Mouse (Mus musculus) thymus, adult 18-20 months (tissue): ENCODE data around the gene Ddx11.

ENCODE experiments used
- DNase-seq, 2 experiments: peaks; one replicate each; pipeline ENCODE4 v3.0.0; 2022; ENCODE audit warnings: mixed read lengths in 2 of 2

The Ddx11 gene

GRCm38 (mm10) chr17:66123066-66123815, at the start of gene Ddx11:
Gene Ddx11 (plus strand): TSS chr17:66123520.
- peak; percentile 75 to 78 for DNase-seq

- no peak for DNase-seq
Observed at GRCm38 (mm10) chr17:66073971-66074370, 49.3 kb upstream of the Ddx11 start.

GRCm38 (mm10) chr17:66075827-66076173, 47.5 kb upstream of the Ddx11 start:
- no peak for DNase-seq

GRCm38 (mm10) chr17:66076174-66076927, 47.0 kb upstream of the Ddx11 start:
- DNase-seq, result peak; percentile 25 to 34

GRCm38 (mm10) chr17:66076934-66077333, 46.4 kb upstream of the Ddx11 start, which contains the start of gene Ankrd12:
Gene Ankrd12 (minus strand): TSS chr17:66077089.
- DNase-seq, result peak; percentile 92 to 94

GRCm38 (mm10) chr17:66077437-66077850, 45.9 kb upstream of the Ddx11 start:
- DNase-seq, result no peak

GRCm38 (mm10) chr17:66084486-66084885, 38.8 kb upstream of the Ddx11 start:
- no peak for DNase-seq

GRCm38 (mm10) chr17:66085038-66085437, 38.3 kb upstream of the Ddx11 start:
- no peak for DNase-seq

GRCm38 (mm10) chr17:66090251-66090650, 33.1 kb upstream of the Ddx11 start:
- no peak for DNase-seq

GRCm38 (mm10) chr17:66091392-66091791, 31.9 kb upstream of the Ddx11 start:
- DNase-seq, result no peak

- no peak for DNase-seq
Observed at GRCm38 (mm10) chr17:66092065-66092464, 31.3 kb upstream of the Ddx11 start.

GRCm38 (mm10) chr17:66092664-66093063, 30.7 kb upstream of the Ddx11 start:
- DNase-seq, result no peak

GRCm38 (mm10) chr17:66100566-66101379, 22.5 kb upstream of the Ddx11 start:
- no peak for DNase-seq

- DNase-seq, result peak; percentile 82 to 85
Observed at GRCm38 (mm10) chr17:66101380-66102330, 21.7 kb upstream of the Ddx11 start, which contains the start of gene Ndufv2. Gene Ndufv2 (minus strand): TSS chr17:66101559.

GRCm38 (mm10) chr17:66104076-66104475, 19.2 kb upstream of the Ddx11 start:
- no peak for DNase-seq

- DNase-seq, result peak in 1 of 2 experiments; percentile 39
Observed at GRCm38 (mm10) chr17:66106601-66107267, 16.6 kb upstream of the Ddx11 start.

GRCm38 (mm10) chr17:66107466-66107865, 15.9 kb upstream of the Ddx11 start:
- no peak for DNase-seq

- no peak for DNase-seq
Observed at GRCm38 (mm10) chr17:66108198-66108597, 15.1 kb upstream of the Ddx11 start.

- no peak for DNase-seq
Observed at GRCm38 (mm10) chr17:66110746-66111145, 12.6 kb upstream of the Ddx11 start.

- peak; percentile 77 to 82 for DNase-seq
Observed at GRCm38 (mm10) chr17:66111402-66111959, 11.8 kb upstream of the Ddx11 start, which contains the start of gene Washc1. Gene Washc1 (plus strand): TSS chr17:66111545.

- no peak for DNase-seq
Observed at GRCm38 (mm10) chr17:66112166-66112565, 11.2 kb upstream of the Ddx11 start.
